Mouse (Mus musculus) c-Kit-positive CD71-positive TER-119-positive erythroid progenitor cells, embryonic 14.5 days (primary cell): Measurements from ENCODE around the gene Snai1.

ENCODE experiments used
- DNase-seq: peaks from one replicate; pipeline ENCODE4 v3.0.0-alpha.2; 2013; ENCODE audit warnings: low spot score

Gene Snai1

GRCm38 (mm10) chr2:167585273-167585672 is 47.3 kb downstream of the Snai1 start:
- no peak for DNase-seq

- DNase-seq: no peak
Observed at GRCm38 (mm10) chr2:167586041-167586440, 48.0 kb downstream of the Snai1 start.

DNA sequence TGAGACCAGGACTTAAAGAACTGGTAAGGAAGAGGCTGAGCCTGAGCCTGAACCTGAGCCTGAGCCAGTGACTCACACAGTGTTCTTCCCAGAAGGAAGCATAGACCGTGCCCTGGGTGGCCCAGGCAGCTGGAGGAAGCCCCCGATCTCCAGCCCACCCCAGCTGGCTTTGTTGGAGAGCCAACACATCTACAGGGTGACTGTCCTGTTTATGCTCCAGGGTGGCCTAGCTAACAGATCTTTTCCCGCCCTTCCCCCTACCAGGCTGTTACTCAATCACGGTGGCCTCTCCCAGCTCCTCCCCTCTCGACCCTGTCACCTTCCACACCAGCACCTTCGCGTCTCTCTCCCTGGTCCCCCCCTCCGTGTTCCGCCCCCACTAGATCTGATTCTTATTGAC is 49.0 kb downstream of the Snai1 start:
- no peak for DNase-seq

GRCm38 (mm10) chr2:167588774-167589577 is 51.0 kb downstream of the Snai1 start:
- peak; percentile 53 for DNase-seq
